In genomic region chr5:37876240-37876639, GRCm38 (mm10) we compare ENCODE assay signal across 29 mouse cellular contexts. TPM values are rescaled to one million over a fixed set of nuclear protein-coding genes. Genes with fewer than 3 reads are reported as not detected.
"Had no signal": no experiment of that assay in that cellular context is flagged by ENCODE, and none has a peak within 500 bp of the region (broad histone marks: within the 10 kb centered on the region; RNA-seq: fewer than 3 reads in every experiment).

No protein-coding gene starts in this region.

- ATAC-seq: hindbrain, embryonic 16.5 days; inflammation-experienced regulatory T-cells, adult 6 months; intestine, embryonic 15.5 days; intestine, postnatal 0 days; liver, embryonic 12.5 days had no signal

- H3K27ac ChIP-seq: gastrocnemius, adult 2 months; heart, adult 2 months; heart, embryonic 13.5 days; heart, embryonic 15.5 days; hindbrain, embryonic 10.5 days; hindbrain, embryonic 12.5 days; hindbrain, embryonic 14.5 days; intestine, embryonic 15.5 days; kidney, embryonic 15.5 days; kidney, postnatal 0 days; layer of hippocampus, adult 2 months; left cerebral cortex, adult 2 months; limb, embryonic 13.5 days; limb, embryonic 15.5 days; liver, embryonic 12.5 days; liver, embryonic 14.5 days had no signal

- H3K36me3 ChIP-seq: heart, embryonic 13.5 days; heart, embryonic 15.5 days; hindbrain, embryonic 10.5 days; hindbrain, embryonic 12.5 days; intestine, embryonic 15.5 days; kidney, embryonic 15.5 days; limb, embryonic 13.5 days; limb, embryonic 15.5 days; liver, embryonic 12.5 days had no signal

- H3K4me3 ChIP-seq: gastrocnemius, adult 2 months; heart, adult 2 months; heart, embryonic 13.5 days; heart, embryonic 15.5 days; hindbrain, embryonic 10.5 days; hindbrain, embryonic 12.5 days; intestine, embryonic 15.5 days; kidney, embryonic 15.5 days; layer of hippocampus, adult 2 months; left cerebral cortex, adult 2 months; limb, embryonic 13.5 days; limb, embryonic 15.5 days; liver, embryonic 12.5 days had no signal

- H3K4me2 ChIP-seq: heart, embryonic 13.5 days; heart, embryonic 15.5 days; hindbrain, embryonic 12.5 days; hindbrain, embryonic 14.5 days; intestine, embryonic 15.5 days; kidney, embryonic 15.5 days; limb, embryonic 13.5 days; limb, embryonic 15.5 days; liver, embryonic 12.5 days had no signal

- DNase-seq: gastrocnemius, adult 2 months; gastrocnemius, postnatal 10 days; gastrocnemius, postnatal 25 days; heart, postnatal 10 days; heart, postnatal 4 days; kidney, adult 18-20 months; kidney, adult 9 months; kidney, postnatal 14 days; kidney, postnatal 36 days; left cerebral cortex, postnatal 4 days had no signal

- H3K9ac ChIP-seq: heart, embryonic 13.5 days; heart, embryonic 15.5 days; hindbrain, embryonic 12.5 days; hindbrain, embryonic 14.5 days; intestine, embryonic 15.5 days; kidney, embryonic 15.5 days; limb, embryonic 13.5 days; limb, embryonic 15.5 days; liver, embryonic 12.5 days; liver, embryonic 14.5 days had no signal

- H3K4me1 ChIP-seq: heart, embryonic 13.5 days; heart, embryonic 15.5 days; hindbrain, embryonic 12.5 days; kidney, embryonic 15.5 days; limb, embryonic 13.5 days; limb, embryonic 15.5 days; liver, embryonic 12.5 days had no signal

- H3K9me3 ChIP-seq: heart, embryonic 13.5 days; heart, embryonic 15.5 days; hindbrain, embryonic 10.5 days; hindbrain, embryonic 12.5 days; intestine, embryonic 15.5 days; kidney, embryonic 15.5 days; limb, embryonic 13.5 days; limb, embryonic 15.5 days; liver, embryonic 12.5 days had no signal

- H3K27me3 ChIP-seq: heart, embryonic 15.5 days; intestine, embryonic 15.5 days; limb, embryonic 13.5 days; limb, embryonic 15.5 days had no signal

RNA-seq across cellular contexts. Expression of gene Msx1, which starts 51.9 kb away (rescaled TPM):
- total RNA-seq: granulocyte monocyte progenitor cell, adult 5-6 weeks had no signal
- polyA plus RNA-seq: inflammation-experienced regulatory T-cells, adult 6 months had no signal
